Mouse (Mus musculus) bone marrow macrophage, adult 2 months (primary cell): ENCODE data around the gene Gnb1.

Experiments
- CTCF ChIP-seq: IDR thresholded peaks from 2 replicates; pipeline ENCODE4 v1.5.1; 2012; ENCODE audit warnings: low read depth, mild to moderate bottlenecking, low read length, moderate library complexity
- POLR2A ChIP-seq: IDR thresholded peaks from 2 replicates; pipeline ENCODE4 v1.6.1; 2012; ENCODE audit warnings: mild to moderate bottlenecking, low read depth, low read length, borderline replicate concordance

DNA sequence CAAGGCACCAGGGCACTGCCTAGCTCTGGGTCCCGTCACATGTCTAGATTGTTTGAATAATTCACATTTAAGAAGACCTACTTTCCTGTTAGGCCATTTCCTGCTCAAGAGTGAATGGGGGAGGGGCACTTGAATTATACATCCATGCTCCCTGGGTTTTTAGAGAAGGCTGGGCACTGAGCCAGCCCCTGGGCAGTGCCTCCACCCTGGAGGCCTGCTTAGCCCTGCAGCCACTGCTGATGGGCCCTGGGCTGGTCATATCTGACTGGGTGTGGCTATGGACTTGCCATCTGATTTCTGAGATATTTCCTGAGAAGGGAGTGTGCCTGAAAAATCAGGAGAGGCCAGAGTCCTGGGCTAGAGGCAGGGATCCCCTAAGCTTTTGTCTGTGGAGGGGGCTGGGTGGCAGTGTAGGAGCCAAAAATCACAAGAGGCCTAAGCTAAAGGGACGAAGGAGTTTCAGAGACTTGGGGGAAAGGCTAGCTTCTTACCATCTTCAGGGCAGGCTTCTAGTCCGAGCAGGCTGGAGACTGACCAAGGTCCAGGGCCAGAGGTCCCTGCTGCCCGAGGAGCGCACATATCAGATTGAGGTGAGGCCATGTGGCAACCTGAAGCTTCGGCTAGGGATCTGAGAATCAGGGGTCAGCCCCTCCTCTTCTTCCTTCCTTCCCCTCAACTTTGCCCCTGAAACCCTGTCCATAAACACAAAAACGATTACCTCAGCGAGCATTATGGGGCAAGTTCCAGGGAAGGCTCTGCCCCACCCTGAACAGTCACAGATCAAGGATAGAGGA lies 2.7 kb upstream of the Gnb1 start:
- TF ChIP-seq CTCF (no peak), POLR2A (no peak)
